Mouse (Mus musculus): ENCODE results near the gene Lrrc8a. TPM values are rescaled to one million over a fixed set of nuclear protein-coding genes. Genes with fewer than 3 reads are reported as not detected.
A peak's percentile ranks its signal among the peaks of the same experiment; 100 is the strongest.

Lrrc8a gene
- total RNA-seq, 1 experiment from 2014 or later = 9.8 TPM

DNA sequence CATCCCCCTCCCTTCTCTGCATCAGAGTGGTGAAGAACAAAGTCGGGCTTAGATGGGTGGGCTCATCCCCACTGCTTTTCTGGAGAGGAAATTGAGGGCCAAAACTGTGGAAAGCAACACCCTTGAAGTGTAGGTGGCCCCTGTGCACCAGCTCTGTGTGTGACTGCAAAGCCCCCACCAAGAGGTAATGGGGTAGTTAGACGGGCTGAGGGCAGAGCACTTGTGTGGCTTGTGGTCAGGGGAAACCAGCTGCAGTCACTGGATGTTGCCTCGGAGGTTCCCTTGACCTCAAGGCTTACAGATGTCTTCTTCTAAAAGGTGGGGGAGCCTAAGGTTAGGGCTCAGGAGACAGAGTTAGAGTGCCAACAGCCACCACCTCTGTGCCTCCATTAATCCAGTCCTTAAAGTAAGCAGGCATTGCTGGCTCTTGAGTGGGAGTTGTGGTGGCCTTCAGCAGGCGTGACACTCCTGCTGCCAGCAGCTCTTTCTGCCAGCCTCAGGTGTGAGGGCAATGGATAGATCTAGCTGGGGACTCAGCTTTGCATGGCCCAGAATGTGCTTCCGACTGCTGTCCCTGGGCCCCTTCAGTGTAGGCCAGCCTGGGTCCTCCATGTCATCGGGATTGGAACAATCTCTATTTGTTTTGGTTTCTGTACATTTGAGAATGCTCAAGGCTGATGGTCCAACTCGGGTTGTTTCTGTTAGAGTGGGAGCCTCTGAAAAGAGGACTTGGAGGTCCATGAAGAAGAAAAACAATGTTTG, 20.4 kb downstream of the Lrrc8a start:
- ATAC-seq (replicated peaks; ENCODE audit: insufficient number of reproducible peaks, low FRiP score, low TSS enrichment, poor library complexity, severe bottlenecking) = no peak

GRCm38 (mm10) chr2:30258600-30258999, 21.1 kb downstream of the Lrrc8a start:
- no peak for ATAC-seq (replicated peaks; ENCODE audit: insufficient number of reproducible peaks, low FRiP score, low TSS enrichment, poor library complexity, severe bottlenecking)

DNA sequence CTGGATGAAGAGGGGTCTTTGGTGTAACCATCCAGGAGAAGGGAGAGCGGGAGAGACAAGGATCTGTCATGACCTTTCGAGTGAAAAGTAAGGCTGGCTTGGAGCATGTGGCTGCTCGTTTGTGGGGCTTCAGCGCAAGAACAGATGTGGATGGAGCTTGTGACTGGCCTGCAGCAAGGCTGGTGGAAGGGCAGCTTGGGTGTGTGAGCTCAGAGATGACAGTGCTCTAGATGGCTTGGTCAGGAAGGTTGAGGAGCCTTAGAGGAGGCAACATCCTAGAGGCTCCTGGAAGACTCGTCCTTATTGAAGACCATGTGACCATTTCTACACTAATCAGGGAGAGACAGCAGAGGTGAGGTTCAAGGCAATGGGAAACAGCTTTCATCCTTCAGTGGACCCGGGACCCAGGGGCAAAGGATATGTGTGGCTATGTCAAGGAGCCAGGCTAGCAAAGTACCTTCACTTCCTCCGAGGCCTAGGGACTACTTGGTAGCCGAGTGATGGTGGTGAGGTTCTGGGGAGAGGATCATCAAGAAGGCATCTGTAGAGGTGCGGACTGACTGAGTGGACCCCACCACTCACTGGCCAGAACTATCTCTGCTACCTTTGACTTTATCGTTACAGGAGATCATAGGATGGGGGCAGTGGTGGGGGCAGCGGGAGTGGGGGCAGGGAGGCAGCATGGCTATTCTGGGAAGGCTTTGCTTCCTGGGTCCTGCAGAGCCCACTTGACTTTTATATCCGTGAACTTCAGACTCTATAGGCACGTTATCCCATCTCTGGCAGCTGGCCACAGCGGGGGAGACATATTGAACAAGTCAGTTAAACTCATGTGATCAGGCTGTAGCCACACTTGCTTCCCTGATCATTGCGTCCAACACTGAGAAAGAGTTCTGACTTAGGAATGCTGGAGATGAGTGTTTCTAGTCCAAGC, 21.9 kb downstream of the Lrrc8a start:
- no peak for ATAC-seq (replicated peaks; ENCODE audit: insufficient number of reproducible peaks, low FRiP score, low TSS enrichment, poor library complexity, severe bottlenecking)

GRCm38 (mm10) chr2:30261064-30261736, 23.7 kb downstream of the Lrrc8a start:
- no peak for ATAC-seq (replicated peaks; ENCODE audit: insufficient number of reproducible peaks, low FRiP score, low TSS enrichment, poor library complexity, severe bottlenecking)

DNA sequence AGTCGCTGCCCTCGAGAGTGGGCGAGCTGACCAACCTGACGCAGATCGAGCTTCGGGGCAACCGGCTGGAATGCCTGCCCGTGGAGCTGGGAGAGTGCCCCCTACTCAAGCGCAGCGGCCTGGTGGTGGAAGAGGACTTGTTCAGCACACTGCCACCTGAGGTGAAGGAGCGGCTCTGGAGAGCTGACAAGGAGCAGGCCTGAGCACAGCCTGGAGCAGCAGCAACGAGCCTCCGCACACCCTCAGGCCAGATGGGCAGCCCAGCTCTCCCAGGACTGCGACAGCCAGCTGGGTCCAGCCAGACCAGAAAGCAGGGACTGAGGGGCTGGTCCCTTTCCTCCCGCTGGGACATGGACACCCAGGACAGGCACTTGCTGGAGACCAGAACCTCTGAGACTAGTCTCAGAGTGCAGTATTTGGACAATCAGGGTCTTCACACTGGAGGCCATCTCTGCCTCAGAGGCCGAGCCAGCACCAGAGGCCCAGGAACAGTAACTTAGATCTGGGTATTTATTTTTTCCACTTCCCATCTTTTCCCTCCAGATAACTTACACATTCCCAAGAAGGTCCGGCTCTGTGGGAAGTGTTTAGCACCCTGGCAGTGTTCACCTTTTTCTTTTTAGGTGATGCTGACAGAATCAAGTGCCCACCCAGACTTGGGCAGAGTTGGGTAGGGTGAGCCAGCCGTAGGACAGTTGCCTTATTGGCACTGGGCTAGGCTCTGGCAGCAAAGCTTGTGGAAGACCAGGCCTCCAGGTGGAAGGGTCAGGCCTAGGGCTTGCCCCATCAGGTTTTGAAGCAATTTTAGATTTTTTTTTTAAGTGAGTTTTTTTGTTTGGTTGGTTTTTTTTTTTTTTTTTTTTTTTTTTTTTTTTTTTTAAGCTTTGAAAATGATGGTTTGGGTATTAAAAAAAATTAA, 24.7 kb downstream of the Lrrc8a start:
- ATAC-seq (replicated peaks; ENCODE audit: insufficient number of reproducible peaks, low FRiP score, low TSS enrichment, poor library complexity, severe bottlenecking) = no peak

DNA sequence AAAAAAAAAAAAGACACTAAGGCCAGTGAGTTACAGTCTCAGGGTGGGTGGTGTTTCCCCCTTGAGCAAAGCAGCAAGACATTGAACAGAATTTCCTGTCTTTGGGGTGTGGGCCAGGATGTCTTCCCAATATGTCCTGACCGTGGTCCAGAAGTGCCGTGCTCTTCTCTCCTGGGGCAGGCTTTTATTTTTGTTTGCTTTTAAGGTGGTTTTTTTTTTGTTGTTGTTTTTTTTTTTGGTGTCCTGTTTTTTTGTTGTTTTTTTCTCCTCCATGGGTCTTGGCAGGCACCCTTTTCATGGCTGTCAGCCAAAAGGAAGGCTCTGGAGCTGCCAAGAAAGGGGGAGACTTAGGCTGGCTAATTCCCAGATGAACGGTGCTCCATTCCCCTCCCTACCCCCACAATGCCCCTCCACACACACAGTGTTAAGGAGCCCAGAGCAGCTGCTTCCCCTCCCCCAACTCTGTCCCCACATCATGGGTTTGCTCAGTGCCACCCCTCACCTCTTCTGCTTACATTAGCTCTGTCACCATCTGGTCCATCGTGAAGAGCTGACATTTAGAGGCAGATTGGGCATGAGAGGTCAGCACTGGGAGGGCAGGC, 25.4 kb downstream of the Lrrc8a start:
- ATAC-seq (replicated peaks; ENCODE audit: insufficient number of reproducible peaks, low FRiP score, low TSS enrichment, poor library complexity, severe bottlenecking) = no peak

- no peak for ATAC-seq (replicated peaks; ENCODE audit: insufficient number of reproducible peaks, low FRiP score, low TSS enrichment, poor library complexity, severe bottlenecking)
These were observed 26.3 kb downstream of the Lrrc8a start for GRCm38 (mm10) chr2:30263811-30264210.

DNA sequence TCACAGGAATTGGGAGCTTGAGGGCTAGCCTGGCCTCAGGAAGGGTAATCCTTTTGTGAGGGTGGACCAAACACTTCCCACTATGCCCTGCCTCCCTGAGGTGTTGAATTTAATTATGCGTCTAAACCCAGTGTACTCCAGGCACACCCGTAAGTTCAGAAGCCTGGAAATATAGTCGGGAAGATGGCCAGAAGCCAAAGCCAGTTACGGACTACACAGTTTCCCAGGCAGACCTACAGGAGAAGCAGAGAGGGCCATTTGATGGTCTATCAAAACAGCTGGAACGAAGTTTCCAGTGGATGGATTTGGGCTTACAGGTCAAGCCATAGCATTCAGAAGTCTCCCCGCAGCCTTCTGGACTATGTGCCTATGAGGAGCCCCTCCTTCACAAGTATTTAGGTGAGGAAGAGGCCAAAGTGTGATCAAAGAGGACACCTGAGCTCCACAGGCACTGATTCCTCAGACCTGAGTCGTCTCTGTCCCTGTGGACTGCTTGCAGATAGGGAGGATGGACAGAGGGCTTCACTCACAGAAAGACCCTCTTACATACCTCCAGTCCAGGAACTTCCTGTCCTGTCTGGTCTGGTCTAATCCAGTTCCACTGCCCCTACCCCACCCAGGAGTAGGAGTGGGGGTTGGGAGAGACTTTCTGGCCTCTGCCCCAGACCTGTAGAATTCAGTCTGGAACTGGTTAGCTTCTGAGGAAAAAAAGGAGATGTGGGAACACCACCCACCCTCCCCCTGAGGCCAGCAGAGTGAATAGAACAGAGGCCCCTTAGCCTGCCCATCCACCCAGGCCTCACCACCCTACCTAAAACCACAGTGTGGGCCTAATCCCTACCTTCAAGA, 27.4 kb downstream of the Lrrc8a start:
- no peak for ATAC-seq (replicated peaks; ENCODE audit: insufficient number of reproducible peaks, low FRiP score, low TSS enrichment, poor library complexity, severe bottlenecking)

DNA sequence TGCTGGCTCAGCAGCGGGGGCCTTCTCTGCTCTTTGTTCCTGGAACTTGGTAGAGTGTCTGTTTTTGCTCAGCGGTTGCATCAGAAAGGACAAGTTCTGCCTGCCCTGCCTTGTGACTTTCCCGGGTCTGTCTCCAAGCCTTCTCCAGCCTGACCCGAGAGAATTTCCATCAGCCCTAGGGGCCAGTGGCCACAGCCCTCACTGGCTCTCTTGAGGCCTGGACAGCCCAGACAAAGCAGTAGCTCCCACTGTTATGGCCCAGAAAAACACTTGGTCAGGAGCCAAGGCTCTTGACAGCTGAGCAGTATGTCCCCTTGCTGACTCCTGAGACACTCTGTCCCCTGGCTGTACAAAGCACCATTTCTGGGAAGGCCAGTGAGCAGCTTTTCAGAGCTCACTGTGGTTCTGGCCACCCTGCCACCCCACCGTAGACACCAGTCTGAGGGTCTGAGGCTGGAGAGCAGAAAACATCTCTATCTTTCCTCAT, 28.3 kb downstream of the Lrrc8a start, which contains the start of gene Phyhd1:
Phyhd1 (plus strand) TSS at position 437 of the 487 bp plus-strand sequence.
- ATAC-seq (replicated peaks; ENCODE audit: insufficient number of reproducible peaks, low FRiP score, low TSS enrichment, poor library complexity, severe bottlenecking) = no peak

DNA sequence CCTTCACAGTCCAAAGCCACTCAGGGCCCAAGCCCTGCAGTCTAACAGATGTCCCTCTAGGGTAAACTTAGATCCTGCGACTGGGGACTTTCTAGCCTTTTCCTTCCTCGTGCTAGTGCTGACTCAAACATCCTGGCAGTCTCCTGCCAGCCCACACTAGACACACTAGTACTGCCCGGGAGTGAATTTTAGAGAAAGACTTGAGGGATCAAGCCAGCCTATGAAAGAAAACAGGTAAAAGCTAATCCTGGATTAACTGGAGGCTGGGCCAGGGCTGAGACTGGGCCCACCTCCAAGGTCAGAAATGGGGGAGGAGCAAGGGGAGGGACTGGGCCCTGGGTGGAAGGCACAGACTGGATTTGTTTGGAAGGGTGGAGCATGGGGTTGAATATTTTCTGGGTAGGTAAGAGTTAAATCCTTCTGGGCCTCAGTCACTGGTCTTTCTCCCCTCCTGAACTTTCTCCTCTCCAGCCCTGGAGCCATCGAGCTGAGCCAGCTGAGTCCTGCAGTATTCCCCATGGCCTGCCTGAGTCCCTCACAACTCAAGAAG, 29.0 kb downstream of the Lrrc8a start:
- no peak for ATAC-seq (replicated peaks; ENCODE audit: insufficient number of reproducible peaks, low FRiP score, low TSS enrichment, poor library complexity, severe bottlenecking)

- no peak for ATAC-seq (replicated peaks; ENCODE audit: insufficient number of reproducible peaks, low FRiP score, low TSS enrichment, poor library complexity, severe bottlenecking)
These were observed 30.0 kb downstream of the Lrrc8a start for GRCm38 (mm10) chr2:30267466-30267865.

- ATAC-seq (replicated peaks; ENCODE audit: insufficient number of reproducible peaks, low FRiP score, low TSS enrichment, poor library complexity, severe bottlenecking) = no peak
These were observed 30.9 kb downstream of the Lrrc8a start for GRCm38 (mm10) chr2:30268371-30268770.

- ATAC-seq (replicated peaks; ENCODE audit: insufficient number of reproducible peaks, low FRiP score, low TSS enrichment, poor library complexity, severe bottlenecking) = no peak
These were observed 31.9 kb downstream of the Lrrc8a start for GRCm38 (mm10) chr2:30269241-30269990.

- ATAC-seq (replicated peaks; ENCODE audit: insufficient number of reproducible peaks, low FRiP score, low TSS enrichment, poor library complexity, severe bottlenecking) = peak; percentile 82
These were observed 32.6 kb downstream of the Lrrc8a start for GRCm38 (mm10) chr2:30270134-30270533.

DNA sequence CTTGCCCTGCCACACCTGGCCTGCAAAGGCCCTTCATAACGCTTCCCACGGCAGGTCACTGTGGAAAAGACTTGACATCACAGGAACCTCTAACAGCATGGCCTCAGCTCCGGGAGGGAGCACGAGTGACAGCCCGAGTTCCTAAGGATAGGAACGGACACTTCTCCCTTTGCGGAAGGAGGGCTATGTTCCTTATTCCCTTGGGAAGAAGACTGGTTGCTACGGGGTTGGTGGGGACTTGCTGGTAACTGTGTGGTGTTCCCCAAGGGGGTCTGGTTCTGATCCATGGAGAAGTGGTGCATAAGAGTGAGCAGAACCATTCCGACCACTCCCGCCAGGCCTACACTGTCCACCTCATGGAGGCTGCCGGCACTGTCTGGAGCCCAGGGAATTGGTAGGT, 43.2 kb downstream of the Lrrc8a start, which contains the start of gene Gm28038:
Gm28038 (plus strand) TSS at position 301 of the 400 bp plus-strand sequence.
- no peak for ATAC-seq (replicated peaks; ENCODE audit: insufficient number of reproducible peaks, low FRiP score, low TSS enrichment, poor library complexity, severe bottlenecking)

DNA sequence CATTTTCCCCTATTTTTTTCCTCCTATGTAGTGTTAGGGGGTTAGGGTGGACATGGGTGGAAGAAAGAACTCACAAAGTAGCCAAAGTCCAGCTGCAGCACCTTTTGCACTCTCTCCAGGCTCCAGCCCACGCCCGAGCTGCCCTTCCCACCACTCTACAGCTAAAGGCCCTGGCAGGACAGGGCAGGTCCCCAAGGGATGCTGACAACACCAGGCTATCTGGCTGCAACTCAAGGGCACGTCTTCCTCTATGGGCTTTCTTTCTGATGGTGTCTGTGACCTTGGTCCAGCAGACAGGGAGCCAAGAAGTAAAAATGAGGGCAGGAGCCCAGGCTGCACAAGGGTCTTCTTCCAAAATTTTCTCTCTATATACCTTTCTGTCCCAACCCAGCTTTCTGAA, 44.1 kb downstream of the Lrrc8a start:
- no peak for ATAC-seq (replicated peaks; ENCODE audit: insufficient number of reproducible peaks, low FRiP score, low TSS enrichment, poor library complexity, severe bottlenecking)
